Mouse (Mus musculus) ES-E14 (cell line): ENCODE data around the gene C1ql2. TPM values are rescaled to one million over a fixed set of nuclear protein-coding genes. Genes with fewer than 3 reads are reported as not detected.

Experiments
- DNase-seq: peaks from one replicate; pipeline ENCODE4 v3.0.0-alpha.2; 2013; ENCODE audit warnings: low read depth, low spot score
- H3K27ac ChIP-seq: 2 replicates; pipeline ENCODE4 v1.5.1; 2012; ENCODE audit warnings: low read depth, mild to moderate bottlenecking, low read length, moderate library complexity, mixed read lengths; ENCODE audit not compliant: poor library complexity, insufficient read depth, severe bottlenecking
- H3K36me3 ChIP-seq: 2 replicates; pipeline ENCODE4 v1.6.1; 2012; ENCODE audit warnings: mild to moderate bottlenecking, low read length, moderate library complexity, mixed read lengths; ENCODE audit not compliant: control insufficient read depth, poor library complexity, insufficient read depth, severe bottlenecking
- H3K4me1 ChIP-seq, 2 experiments: fragments of 150-350 bp in 1 of 2; sonication (generic) in 1 of 2; 2 replicates each; pipeline ENCODE4 v1.6.1; 2012; ENCODE audit warnings: low read length in 2 of 2, mild to moderate bottlenecking in 1 of 2, mixed read lengths in 1 of 2; ENCODE audit not compliant: control insufficient read depth in 2 of 2, insufficient read depth in 2 of 2, poor library complexity in 1 of 2
- H3K4me3 ChIP-seq, 2 experiments: fragments of 150-350 bp in 1 of 2; sonication (generic) in 1 of 2; 2 replicates each; pipeline ENCODE4 v1.5.1; 2012; ENCODE audit warnings: low read length in 2 of 2, low read depth in 1 of 2, mild to moderate bottlenecking in 1 of 2, mixed read lengths in 1 of 2; ENCODE audit not compliant: insufficient read depth in 1 of 2, poor library complexity in 1 of 2, severe bottlenecking in 1 of 2
- H3K9ac ChIP-seq: 2 replicates; pipeline ENCODE4 v1.6.1; 2012; ENCODE audit warnings: low read depth, mild to moderate bottlenecking, low read length, mixed read lengths; ENCODE audit not compliant: poor library complexity, insufficient read depth, severe bottlenecking
- H3K9me3 ChIP-seq: fragments of 150-350 bp; sonication (generic); 2 replicates; pipeline ENCODE4 v1.6.1; 2012; ENCODE audit warnings: low read depth, mild to moderate bottlenecking, low read length; ENCODE audit not compliant: control insufficient read depth, insufficient read depth
- CHD2 ChIP-seq: IDR thresholded peaks from 2 replicates; pipeline ENCODE4 v1.6.1; 2014; ENCODE audit warnings: mild to moderate bottlenecking, low read depth, low read length, inconsistent platforms
- HCFC1 ChIP-seq: IDR thresholded peaks from 2 replicates; pipeline ENCODE4 v1.6.1; 2012; ENCODE audit warnings: low read length, inconsistent platforms, borderline replicate concordance; ENCODE audit not compliant: insufficient read depth
- MAFK ChIP-seq: IDR thresholded peaks from 2 replicates; pipeline ENCODE4 v1.6.1; 2014; ENCODE audit warnings: mild to moderate bottlenecking, low read depth, low read length, inconsistent platforms; ENCODE audit not compliant: insufficient read depth
- ZC3H11A ChIP-seq: IDR thresholded peaks from 2 replicates; pipeline ENCODE4 v1.6.1; 2012; ENCODE audit warnings: low read depth, mild to moderate bottlenecking, inconsistent platforms, low read length, borderline replicate concordance
- ZNF384 ChIP-seq: IDR thresholded peaks from 2 replicates; pipeline ENCODE4 v1.6.1; 2012; ENCODE audit warnings: low read depth, low read length, inconsistent platforms
- in situ Hi-C, 2 experiments: fragments of 600-800 bp; cut with MboI; formaldehyde crosslinking; loops; one replicate each; pipeline ENCODE4 v1.15.1; 2025; ENCODE audit warnings: low sequenced_read_pairs in 2 of 2, inconsistent platforms in 1 of 2; ENCODE audit not compliant: unreplicated experiment in 2 of 2
- total RNA-seq: library from RNA; depleted of rRNA; stranded (reverse); fragments of 300-350 nt; gene quantifications from 2 replicates; pipeline ENCODE4 v1.2.3, GENCODE M21; 2012

C1ql2 gene
- total RNA-seq, 1 experiment: 0.49 TPM

GRCm38 (mm10) chr1:120305801-120306200 lies 34.6 kb upstream of the C1ql2 start:
- TF ChIP-seq ZNF384 (no peak), MAFK (no peak), HCFC1 (no peak)
- no peak overlapping the region for H3K4me3 ChIP-seq
- H3K27ac ChIP-seq: no peak overlapping the region
- no peaks in the 10 kb centered on the region for H3K36me3 ChIP-seq
- in situ Hi-C loops: no loop called here
- no peaks in the 10 kb centered on the region for H3K9me3 ChIP-seq
- no peak overlapping the region for H3K9ac ChIP-seq
- H3K4me1 ChIP-seq: no peaks in the 10 kb centered on the region
- no peak for DNase-seq

GRCm38 (mm10) chr1:120321270-120322021 lies 18.9 kb upstream of the C1ql2 start:
- Histone ChIP-seq H3K4me1 (no peaks in the 10 kb centered on the region), H3K36me3 (no peaks in the 10 kb centered on the region), H3K4me3 (no peak overlapping the region), H3K9ac (no peak overlapping the region), H3K27ac (no peak overlapping the region), H3K9me3 (no peaks in the 10 kb centered on the region)
- in situ Hi-C loops: no loop called here
- no peak for TF ChIP-seq CHD2
- no peak for TF ChIP-seq ZC3H11A
- no peak for TF ChIP-seq HCFC1
- TF ChIP-seq ZNF384: no peak
- DNase-seq: no peak

- no peaks in the 10 kb centered on the region for H3K4me1 ChIP-seq
- TF ChIP-seq CHD2: no peak
- TF ChIP-seq ZC3H11A: no peak
- no peak for TF ChIP-seq ZNF384
- no peak for TF ChIP-seq HCFC1
- no peak for TF ChIP-seq MAFK
Observed at GRCm38 (mm10) chr1:120323131-120323561, 17.2 kb upstream of the C1ql2 start.

GRCm38 (mm10) chr1:120327714-120328113 lies 12.7 kb upstream of the C1ql2 start:
- in situ Hi-C loops: no loop called here

More at GRCm38 (mm10) chr1:120323131-120323561, 17.2 kb upstream of the C1ql2 start:
- no peaks in the 10 kb centered on the region for H3K9me3 ChIP-seq
- no peak overlapping the region for H3K27ac ChIP-seq
- DNase-seq: no peak
- in situ Hi-C loops: no loop called here
- no peak overlapping the region for H3K9ac ChIP-seq
- no peak overlapping the region for H3K4me3 ChIP-seq
- no peaks in the 10 kb centered on the region for H3K36me3 ChIP-seq

GRCm38 (mm10) chr1:120328212-120328611 lies 12.2 kb upstream of the C1ql2 start:
- in situ Hi-C loops: no loop called here
- no peak for TF ChIP-seq CHD2
- no peak for TF ChIP-seq HCFC1
- TF ChIP-seq ZC3H11A: no peak
- no peak for TF ChIP-seq MAFK
- no peak for TF ChIP-seq ZNF384
- no peaks in the 10 kb centered on the region for H3K9me3 ChIP-seq
- H3K4me3 ChIP-seq: no peak overlapping the region
- H3K36me3 ChIP-seq: no peaks in the 10 kb centered on the region
- H3K27ac ChIP-seq: no peak overlapping the region
- H3K9ac ChIP-seq: no peak overlapping the region
- no peak for DNase-seq
- H3K4me1 ChIP-seq: no peaks in the 10 kb centered on the region

More at GRCm38 (mm10) chr1:120327714-120328113, 12.7 kb upstream of the C1ql2 start:
- no peak overlapping the region for H3K9ac ChIP-seq
- no peaks in the 10 kb centered on the region for H3K4me1 ChIP-seq
- H3K4me3 ChIP-seq: no peak overlapping the region
- DNase-seq: peak; percentile 55
- H3K9me3 ChIP-seq: no peaks in the 10 kb centered on the region
- TF ChIP-seq CHD2 (no peak), ZC3H11A (no peak), ZNF384 (no peak)
- no peak overlapping the region for H3K27ac ChIP-seq
- no peaks in the 10 kb centered on the region for H3K36me3 ChIP-seq
